Mouse (Mus musculus) intestine, postnatal 0 days (tissue): ENCODE measurements around the gene Pip5k1c. TPM values are rescaled to one million over a fixed set of nuclear protein-coding genes. Genes with fewer than 3 reads are reported as not detected.

Source experiments
- ATAC-seq: fragments of 200-750 bp; cut with Nextera tagmentation; 2 replicates; pipeline ENCODE4 v1.8.0; 2017; ENCODE audit warnings: mild to moderate bottlenecking, moderate TSS enrichment, moderate library complexity
- H3K27ac ChIP-seq: fragments of 300-500 bp; sonication (generic); 2 replicates; pipeline ENCODE4 v1.5.1; 2014; ENCODE audit warnings: mild to moderate bottlenecking, low read depth, low read length, moderate library complexity
- H3K27me3 ChIP-seq: fragments of 300-500 bp; sonication (generic); replicated peaks from 2 replicates; pipeline ENCODE4 v1.6.1; 2014; ENCODE audit warnings: low read length, mixed read lengths; ENCODE audit not compliant: control insufficient read depth, insufficient read depth
- H3K36me3 ChIP-seq: fragments of 300-500 bp; sonication (generic); 2 replicates; pipeline ENCODE4 v1.6.1; 2014; ENCODE audit warnings: mild to moderate bottlenecking, moderate library complexity; ENCODE audit not compliant: control insufficient read depth, insufficient read depth
- H3K4me1 ChIP-seq: fragments of 300-500 bp; sonication (generic); replicated peaks from 2 replicates; pipeline ENCODE4 v1.6.1; 2014; ENCODE audit warnings: antibody characterized with exemption, low read length, mixed read lengths; ENCODE audit not compliant: control insufficient read depth, insufficient read depth
- H3K4me2 ChIP-seq: fragments of 300-500 bp; sonication (generic); replicated peaks from 2 replicates; pipeline ENCODE4 v1.6.1; 2014; ENCODE audit warnings: low read depth, mild to moderate bottlenecking, moderate library complexity
- H3K4me3 ChIP-seq: fragments of 300-500 bp; sonication (generic); 2 replicates; pipeline ENCODE4 v1.5.1; 2014; ENCODE audit warnings: low read depth, low read length
- H3K9ac ChIP-seq: fragments of 300-500 bp; sonication (generic); 2 replicates; pipeline ENCODE4 v1.6.1; 2014; ENCODE audit warnings: mild to moderate bottlenecking, low read depth, low read length
- H3K9me3 ChIP-seq: fragments of 300-500 bp; sonication (generic); 2 replicates; pipeline ENCODE4 v1.6.1; 2016; ENCODE audit warnings: mixed run types; ENCODE audit not compliant: control insufficient read depth
- CTCF ChIP-seq: sonication (generic); IDR thresholded peaks from 2 replicates; pipeline ENCODE4 v1.5.1; 2016; ENCODE audit warnings: low read depth, mild to moderate bottlenecking, control low read depth, antibody characterized with exemption, moderate library complexity
- WGBS: fragments of 180-500 bp; shearing (Covaris S2); extraction: QIAGEN DNeasy Blood & Tissue Kit; methylation state at CpG from one replicate; pipeline ENCODE4 v1.1.7; 2014; 5-methylcytosine and 5-hydroxymethylcytosine counted together
- polyA plus RNA-seq: library from polyadenylated mRNA; unstranded; fragments of >200 nt; fragmentation: Nextera tagmentation; extraction: Ambion mirVana; gene quantifications from 2 replicates; pipeline ENCODE4 v1.2.1, GENCODE M21; 2015

Pip5k1c gene
- polyA plus RNA-seq, result 27.2 and 27.6 TPM in 2 replicates

- Histone ChIP-seq H3K9ac (peak within 1 kb of the TSS; percentile 67), H3K27ac (peak within 1 kb of the TSS; percentile 92), H3K4me3 (peak within 1 kb of the TSS; percentile 76), H3K9me3 (no peaks in the 10 kb centered on the region), H3K4me1 (peaks cover 11% of the 10 kb centered on the region), H3K36me3 (no peaks in the 10 kb centered on the region), H3K4me2 (peak within 1 kb of the TSS; percentile 88), H3K27me3 (no peaks in the 10 kb centered on the region)
- under 1% methylated on average over 79 of the region's 80 CpGs for WGBS
- TF ChIP-seq CTCF, result peak; percentile 96
- ATAC-seq, result peak; percentile 90
Measured at GRCm38 (mm10) chr10:81292554-81293333, at the start of gene Pip5k1c. Gene Pip5k1c (plus strand): TSS chr10:81292963.

- Histone ChIP-seq H3K9ac (no peak overlapping the region), H3K36me3 (no peaks in the 10 kb centered on the region), H3K4me3 (no peak overlapping the region), H3K27me3 (peaks cover 15% of the 10 kb centered on the region; the same call in 1 of the 2 replicates), H3K4me2 (peak overlapping the region; percentile 10; the same call in 1 of the 2 replicates), H3K4me1 (peaks cover 5% of the 10 kb centered on the region), H3K9me3 (no peaks in the 10 kb centered on the region), H3K27ac (no peak overlapping the region)
- 67% methylated on average over 4 of the region's 4 CpGs for WGBS
- no peak for TF ChIP-seq CTCF
- ATAC-seq, result peak; percentile 7
Measured at GRCm38 (mm10) chr10:81244146-81244545, 48.6 kb upstream of the Pip5k1c start.

DNA sequence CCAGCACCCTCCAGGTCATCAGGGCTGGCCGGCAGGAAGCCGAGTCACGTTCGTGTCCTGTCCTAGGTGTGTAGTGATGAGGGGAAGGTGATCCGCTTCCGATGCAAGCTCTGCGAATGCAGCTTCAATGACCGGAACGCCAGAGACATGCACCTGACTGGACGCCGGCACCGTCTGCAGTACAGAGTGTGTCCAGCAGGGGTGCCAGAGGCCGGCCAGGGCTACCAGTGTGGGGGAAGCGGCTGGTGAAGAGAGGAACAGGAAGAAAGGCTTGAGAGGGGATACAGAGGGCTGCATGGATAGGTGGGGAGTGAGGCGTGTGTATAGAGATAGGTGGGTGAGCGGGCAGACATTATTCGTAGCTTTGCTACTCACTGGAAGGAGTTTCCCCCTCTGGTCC is 48.2 kb upstream of the Pip5k1c start:
- Histone ChIP-seq H3K4me3 (no peak overlapping the region), H3K9ac (no peak overlapping the region), H3K9me3 (no peaks in the 10 kb centered on the region), H3K4me1 (peaks cover 5% of the 10 kb centered on the region), H3K27ac (no peak overlapping the region), H3K4me2 (peak overlapping the region; percentile 10), H3K36me3 (no peaks in the 10 kb centered on the region), H3K27me3 (peaks cover 11% of the 10 kb centered on the region; the same call in 1 of the 2 replicates)
- WGBS, result 10% methylated on average over 17 of the region's 17 CpGs
- ATAC-seq, result peak; percentile 30
- peak; percentile 98 for TF ChIP-seq CTCF

GRCm38 (mm10) chr10:81245166-81245565 is 47.6 kb upstream of the Pip5k1c start:
- no peak overlapping the region for H3K9ac ChIP-seq
- no peak overlapping the region for H3K27ac ChIP-seq
- H3K4me3 ChIP-seq, result no peak overlapping the region
- WGBS, result 90% methylated on average over 6 of the region's 6 CpGs
- 0 out of 2 replicates have a peak, but pooled peaks cover 6% of the 10 kb centered on the region for H3K27me3 ChIP-seq
- no peaks in the 10 kb centered on the region for H3K36me3 ChIP-seq
- no peak for TF ChIP-seq CTCF
- H3K4me1 ChIP-seq, result peaks cover 5% of the 10 kb centered on the region
- no peaks in the 10 kb centered on the region for H3K9me3 ChIP-seq
- no peak overlapping the region for H3K4me2 ChIP-seq
- ATAC-seq, result no peak

DNA sequence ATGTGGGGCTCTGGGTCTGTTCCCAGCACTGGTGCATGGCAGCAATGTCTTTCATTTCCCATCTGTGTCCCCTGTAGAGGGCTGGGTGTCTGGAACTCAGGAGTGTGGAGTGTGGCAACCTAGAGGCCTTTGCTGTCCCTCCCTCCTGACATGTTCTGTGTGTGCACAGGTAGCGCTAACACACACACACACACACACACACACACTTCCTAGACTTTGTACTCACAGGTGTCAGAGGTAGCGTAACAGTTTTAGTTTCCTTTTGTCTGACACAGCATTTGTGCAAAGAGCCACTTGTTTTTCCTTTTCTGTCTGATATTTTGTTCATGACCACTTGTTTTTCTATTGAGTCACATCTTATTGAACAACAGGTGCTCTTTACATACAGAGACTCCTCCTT is 45.0 kb upstream of the Pip5k1c start:
- Histone ChIP-seq H3K4me3 (no peak overlapping the region), H3K9ac (no peak overlapping the region), H3K4me2 (no peak overlapping the region), H3K27me3 (peaks cover 13% of the 10 kb centered on the region), H3K9me3 (no peaks in the 10 kb centered on the region), H3K27ac (peak overlapping the region; percentile 76), H3K36me3 (no peaks in the 10 kb centered on the region), H3K4me1 (peaks cover 5% of the 10 kb centered on the region)
- peak; percentile 72 for ATAC-seq
- WGBS, result 47% methylated on average over 2 of the region's 2 CpGs
- no peak for TF ChIP-seq CTCF

DNA sequence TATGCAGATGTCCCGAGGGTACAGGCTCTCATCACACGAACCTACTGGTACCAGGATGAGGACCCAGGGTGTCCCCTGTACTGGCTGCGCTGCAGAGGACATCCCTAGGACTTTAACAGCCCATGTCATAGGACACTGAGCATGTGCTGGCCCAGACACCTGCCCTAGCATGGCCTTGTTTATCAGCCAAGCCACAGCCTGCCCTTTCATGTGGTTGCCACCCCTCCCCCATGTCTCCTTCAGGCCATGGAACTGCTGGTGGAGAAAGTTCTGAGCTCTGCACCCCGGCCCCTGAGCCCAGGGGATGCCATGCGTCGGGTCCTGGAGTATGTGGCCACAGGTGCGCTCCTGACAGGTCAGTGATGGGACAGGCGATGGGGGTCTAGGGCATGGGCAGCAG is 43.3 kb upstream of the Pip5k1c start:
- H3K4me1 ChIP-seq, result peaks cover 5% of the 10 kb centered on the region
- no peak for TF ChIP-seq CTCF
- peaks cover 29% of the 10 kb centered on the region for H3K27me3 ChIP-seq
- H3K9ac ChIP-seq, result no peak overlapping the region
- H3K4me2 ChIP-seq, result no peak overlapping the region
- H3K4me3 ChIP-seq, result no peak overlapping the region
- no peak overlapping the region; the same call in 1 of the 2 replicates for H3K27ac ChIP-seq
- H3K9me3 ChIP-seq, result no peaks in the 10 kb centered on the region
- no peak for ATAC-seq
- 79% methylated on average over 8 of the region's 8 CpGs for WGBS
- H3K36me3 ChIP-seq, result no peaks in the 10 kb centered on the region
